ENCODE assay signal across 9 mouse cellular contexts in the genomic region with DNA sequence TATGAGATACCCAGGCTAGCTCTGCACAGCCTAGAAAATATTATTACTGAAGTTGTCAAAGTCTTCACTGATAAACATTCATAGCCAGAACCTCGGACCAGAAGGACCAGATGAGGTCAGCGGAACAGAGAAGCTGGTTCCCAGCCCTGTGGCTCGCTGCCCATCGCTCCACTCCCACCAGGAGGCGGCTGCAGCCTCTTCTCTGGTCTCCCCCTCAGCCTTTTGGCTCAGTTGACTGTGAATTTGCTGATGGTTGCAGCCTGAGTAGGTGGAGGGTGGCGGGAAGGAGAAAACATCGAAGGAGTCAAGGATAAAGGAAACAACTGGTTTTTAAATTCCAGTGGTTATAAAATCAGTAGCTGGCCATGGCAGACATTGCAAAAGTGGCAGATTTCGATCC.
A peak's percentile ranks its signal among the peaks of the same experiment; 100 is the strongest.
DNase-seq lines count a peak whose midpoint lies in the region; ATAC-seq lines count a peak whose summit lies in the region.
"Had no signal": no experiment of that assay in that cellular context is flagged by ENCODE, and none has a peak within 500 bp of the region (broad histone marks: within the 10 kb centered on the region; RNA-seq: fewer than 3 reads in every experiment).

No protein-coding gene starts in this region.

- no peaks in the 10 kb centered on the region for H3K9me3 ChIP-seq in liver, embryonic 12.5 days (replicated peaks)
- H3K9me3 ChIP-seq in neural tube, embryonic 15.5 days (replicated peaks), result no peaks in the 10 kb centered on the region
- H3K9me3 ChIP-seq in midbrain, embryonic 16.5 days (replicated peaks; ENCODE audit: control insufficient read depth, low read length, poor library complexity, severe bottlenecking), result no peaks in the 10 kb centered on the region
- H3K9me3 ChIP-seq: megakaryocyte, embryonic 14.5 days had no signal

- no peak overlapping the region for H3K4me3 ChIP-seq in liver, embryonic 12.5 days
- H3K4me3 ChIP-seq in neural tube, embryonic 15.5 days (replicated peaks), result no peak overlapping the region
- H3K4me3 ChIP-seq in midbrain, embryonic 16.5 days (ENCODE audit: low read depth, low read length), result no peak overlapping the region
- H3K4me3 ChIP-seq: megakaryocyte, embryonic 14.5 days had no signal

- 67% methylated on average over 8 of the region's 8 CpGs for WGBS in liver, embryonic 12.5 days (ENCODE audit: insufficient replicate concordance)
- 79% methylated on average over 8 of the region's 8 CpGs for WGBS in neural tube, embryonic 15.5 days
- WGBS in midbrain, embryonic 16.5 days, result 80% methylated on average over 8 of the region's 8 CpGs

- peak overlapping the region; percentile 83 for H3K27ac ChIP-seq in liver, embryonic 12.5 days
- no peak overlapping the region for H3K27ac ChIP-seq in neural tube, embryonic 15.5 days (replicated peaks)
- H3K27ac ChIP-seq in midbrain, embryonic 16.5 days (ENCODE audit: low read length), result no peak overlapping the region

- no peak for ATAC-seq in liver, embryonic 12.5 days
- no peak for ATAC-seq in neural tube, embryonic 15.5 days (ENCODE audit: low FRiP score)
- no peak for ATAC-seq in midbrain, embryonic 16.5 days

- no peak overlapping the region for H3K9ac ChIP-seq in liver, embryonic 12.5 days
- no peak overlapping the region for H3K9ac ChIP-seq in neural tube, embryonic 15.5 days (replicated peaks)
- no peak overlapping the region for H3K9ac ChIP-seq in midbrain, embryonic 16.5 days (ENCODE audit: low read depth, low read length)

- peak overlapping the region; percentile 26; the same call in 1 of the 2 replicates for H3K4me2 ChIP-seq in liver, embryonic 12.5 days
- H3K4me2 ChIP-seq in neural tube, embryonic 15.5 days, result no peak overlapping the region
- H3K4me2 ChIP-seq in midbrain, embryonic 16.5 days (ENCODE audit: low read length), result no peak overlapping the region

- H3K4me1 ChIP-seq in liver, embryonic 12.5 days, result peaks cover 78% of the 10 kb centered on the region
- H3K4me1 ChIP-seq in neural tube, embryonic 15.5 days, result peaks cover 15% of the 10 kb centered on the region
- H3K4me1 ChIP-seq in midbrain, embryonic 16.5 days (ENCODE audit: control insufficient read depth, insufficient read depth, low read length), result peaks cover 7% of the 10 kb centered on the region; the same call in 1 of the 2 replicates

- no peak for DNase-seq in liver
- DNase-seq in heart, adult 9 months (ENCODE audit: low spot score in 2 of 2), result peak; percentile 82 to 87
- DNase-seq in kidney, postnatal 14 days, result peak; percentile 75
- DNase-seq in skeletal muscle tissue, adult 2 months (ENCODE audit: low read depth, low spot score), result peak; percentile 69
- DNase-seq in cerebellum, adult 8-10 months, result no peak

- no peaks in the 10 kb centered on the region for H3K27me3 ChIP-seq in liver, embryonic 12.5 days (replicated peaks)
- H3K27me3 ChIP-seq in neural tube, embryonic 15.5 days (replicated peaks), result no peaks in the 10 kb centered on the region
- no peaks in the 10 kb centered on the region for H3K27me3 ChIP-seq in midbrain, embryonic 16.5 days (ENCODE audit: control insufficient read depth, insufficient read depth, low read depth, low read length)

- no peaks in the 10 kb centered on the region for H3K36me3 ChIP-seq in liver, embryonic 12.5 days
- H3K36me3 ChIP-seq in neural tube, embryonic 15.5 days, result no peaks in the 10 kb centered on the region
- H3K36me3 ChIP-seq in midbrain, embryonic 16.5 days (ENCODE audit: control insufficient read depth, insufficient read depth, low read length), result no peaks in the 10 kb centered on the region

Comparison
In these comparisons a context has a peak if more than half of its experiments do, and no peak if none do; other contexts are left out.
1. DNase-seq: peak in heart, adult 9 months (2 of 2), kidney, postnatal 14 days (single experiment) and skeletal muscle tissue, adult 2 months (single experiment); none in liver (single experiment) and cerebellum, adult 8-10 months (single experiment).